Mouse (Mus musculus): ENCODE results near the gene Taf4. TPM values are rescaled to one million over a fixed set of nuclear protein-coding genes. Genes with fewer than 3 reads are reported as not detected.

The Taf4 gene
- polyA plus RNA-seq, 2 experiments = 3.9 to 15.2 TPM

DNA sequence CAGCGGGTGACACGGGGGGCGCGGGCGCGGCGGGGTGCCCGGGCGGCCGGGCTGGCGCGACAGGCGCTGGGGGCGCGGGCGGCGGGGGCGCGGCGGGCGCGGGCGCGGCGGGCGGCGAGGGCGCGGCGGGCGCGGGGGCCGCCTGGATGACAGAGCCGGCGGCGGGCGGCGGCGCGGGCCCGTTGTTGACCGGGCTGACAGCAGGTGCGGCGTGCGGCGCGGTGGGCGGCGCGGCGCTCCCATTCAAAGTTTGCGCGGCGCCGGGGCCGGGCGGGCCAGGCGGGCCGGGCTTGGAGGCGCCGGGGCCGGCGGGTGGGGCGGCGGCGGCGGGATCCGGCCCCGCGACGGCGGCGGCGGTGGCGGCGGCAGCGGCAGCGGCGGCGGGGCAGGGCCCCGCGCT is 595 bp downstream of the Taf4 start:
- DNase-seq (ENCODE audit: low spot score) (no peak), ATAC-seq (ENCODE audit: low FRiP score, low read depth) (no peak)
- Histone ChIP-seq H3K4me3 (replicated peaks; ENCODE audit: low read length) (peak overlapping the region; percentile 77), H3K27ac (replicated peaks; ENCODE audit: low read depth, low read length) (peak overlapping the region; percentile 94; the same call in 1 of the 2 replicates), H3K36me3 (ENCODE audit: control insufficient read depth, insufficient read depth, low read length) (no peaks in the 10 kb centered on the region), H3K9ac (ENCODE audit: low read depth, low read length, severe bottlenecking) (peak overlapping the region; percentile 96; the same call in 1 of the 2 replicates), H3K9me3 (ENCODE audit: control insufficient read depth, low read length) (no peaks in the 10 kb centered on the region), H3K4me2 (replicated peaks; ENCODE audit: low read depth, low read length, severe bottlenecking) (peak overlapping the region; percentile 93; the same call in 1 of the 2 replicates), H3K4me1 (ENCODE audit: control insufficient read depth, insufficient read depth, low read length) (peaks cover 25% of the 10 kb centered on the region), H3K27me3 (ENCODE audit: control insufficient read depth, insufficient read depth, low read length) (no peaks in the 10 kb centered on the region)
- no peak for TF ChIP-seq POLR2A (IDR thresholded peaks at IDR 0.05; ENCODE audit: borderline replicate concordance, extremely low read depth, insufficient read depth, insufficient read length)
- WGBS = 6% methylated on average over 7 of the region's 82 CpGs

GRCm38 (mm10) chr2:179974651-179975471 is 1.6 kb downstream of the Taf4 start:
- H3K9ac ChIP-seq (ENCODE audit: low read depth, low read length, severe bottlenecking) = peak overlapping the region; percentile 64
- 4% methylated on average over 38 of the region's 45 CpGs for WGBS
- no peak for ATAC-seq (ENCODE audit: low FRiP score, low read depth)
- no peak for TF ChIP-seq POLR2A (IDR thresholded peaks at IDR 0.05; ENCODE audit: borderline replicate concordance, extremely low read depth, insufficient read depth, insufficient read length)
- H3K4me3 ChIP-seq (replicated peaks; ENCODE audit: low read length) = peak overlapping the region; percentile 58
- peak overlapping the region; percentile 93 for H3K4me2 ChIP-seq (replicated peaks; ENCODE audit: low read depth, low read length, severe bottlenecking)
- H3K27ac ChIP-seq (replicated peaks; ENCODE audit: low read depth, low read length) = no peak overlapping the region
- no peaks in the 10 kb centered on the region for H3K36me3 ChIP-seq (ENCODE audit: control insufficient read depth, insufficient read depth, low read length)
- H3K27me3 ChIP-seq (ENCODE audit: control insufficient read depth, insufficient read depth, low read length) = no peaks in the 10 kb centered on the region
- H3K9me3 ChIP-seq (ENCODE audit: control insufficient read depth, low read length) = no peaks in the 10 kb centered on the region
- no peak for DNase-seq (ENCODE audit: low spot score)
- peaks cover 23% of the 10 kb centered on the region for H3K4me1 ChIP-seq (ENCODE audit: control insufficient read depth, insufficient read depth, low read length)

GRCm38 (mm10) chr2:179973871-179974628 is 2.4 kb downstream of the Taf4 start:
- WGBS = 39% methylated on average over 8 of the region's 8 CpGs
- H3K4me1 ChIP-seq (ENCODE audit: control insufficient read depth, insufficient read depth, low read length) = peaks cover 22% of the 10 kb centered on the region
- ATAC-seq (ENCODE audit: low FRiP score, low read depth) (no peak), DNase-seq (ENCODE audit: low spot score) (no peak)
- peak overlapping the region; percentile 64; the same call in 1 of the 2 replicates for H3K9ac ChIP-seq (ENCODE audit: low read depth, low read length, severe bottlenecking)
- no peaks in the 10 kb centered on the region for H3K36me3 ChIP-seq (ENCODE audit: control insufficient read depth, insufficient read depth, low read length)
- H3K27ac ChIP-seq (replicated peaks; ENCODE audit: low read depth, low read length) = no peak overlapping the region
- no peaks in the 10 kb centered on the region for H3K27me3 ChIP-seq (ENCODE audit: control insufficient read depth, insufficient read depth, low read length)
- H3K4me2 ChIP-seq (replicated peaks; ENCODE audit: low read depth, low read length, severe bottlenecking) = peak overlapping the region; percentile 93
- H3K9me3 ChIP-seq (ENCODE audit: control insufficient read depth, low read length) = no peaks in the 10 kb centered on the region
- H3K4me3 ChIP-seq (replicated peaks; ENCODE audit: low read length) = peak overlapping the region; percentile 58
- TF ChIP-seq POLR2A (IDR thresholded peaks at IDR 0.05; ENCODE audit: borderline replicate concordance, extremely low read depth, insufficient read depth, insufficient read length) = no peak

DNA sequence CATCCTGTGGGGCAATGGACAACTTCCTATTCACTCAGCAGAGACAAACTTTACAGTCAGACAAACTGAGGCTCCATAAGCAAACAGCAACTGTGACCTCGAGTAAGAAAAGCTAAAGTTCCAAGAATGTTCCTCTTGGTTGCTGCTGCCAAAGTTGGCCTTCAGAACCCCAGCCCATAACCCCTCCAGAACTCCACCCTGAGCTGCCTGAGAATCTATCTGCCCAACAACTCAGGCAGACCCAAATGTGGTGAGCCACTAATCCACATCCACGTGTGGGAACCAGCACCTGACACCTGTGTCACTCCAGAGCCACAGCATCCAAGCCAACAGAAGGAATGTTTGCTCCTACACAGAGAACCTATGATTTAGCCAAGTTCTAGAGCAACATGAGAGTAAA is 4.0 kb downstream of the Taf4 start:
- Histone ChIP-seq H3K4me3 (replicated peaks; ENCODE audit: low read length) (no peak overlapping the region), H3K4me2 (replicated peaks; ENCODE audit: low read depth, low read length, severe bottlenecking) (no peak overlapping the region), H3K27me3 (ENCODE audit: control insufficient read depth, insufficient read depth, low read length) (no peaks in the 10 kb centered on the region), H3K9ac (ENCODE audit: low read depth, low read length, severe bottlenecking) (no peak overlapping the region), H3K27ac (replicated peaks; ENCODE audit: low read depth, low read length) (no peak overlapping the region), H3K9me3 (ENCODE audit: control insufficient read depth, low read length) (no peaks in the 10 kb centered on the region), H3K36me3 (ENCODE audit: control insufficient read depth, insufficient read depth, low read length) (no peaks in the 10 kb centered on the region), H3K4me1 (ENCODE audit: control insufficient read depth, insufficient read depth, low read length) (peaks cover 15% of the 10 kb centered on the region)
- no peak for TF ChIP-seq POLR2A (IDR thresholded peaks at IDR 0.05; ENCODE audit: borderline replicate concordance, extremely low read depth, insufficient read depth, insufficient read length)
- 57% methylated on average over 2 of the region's 2 CpGs for WGBS
- ATAC-seq (ENCODE audit: low FRiP score, low read depth) (no peak), DNase-seq (ENCODE audit: low spot score) (no peak)

DNA sequence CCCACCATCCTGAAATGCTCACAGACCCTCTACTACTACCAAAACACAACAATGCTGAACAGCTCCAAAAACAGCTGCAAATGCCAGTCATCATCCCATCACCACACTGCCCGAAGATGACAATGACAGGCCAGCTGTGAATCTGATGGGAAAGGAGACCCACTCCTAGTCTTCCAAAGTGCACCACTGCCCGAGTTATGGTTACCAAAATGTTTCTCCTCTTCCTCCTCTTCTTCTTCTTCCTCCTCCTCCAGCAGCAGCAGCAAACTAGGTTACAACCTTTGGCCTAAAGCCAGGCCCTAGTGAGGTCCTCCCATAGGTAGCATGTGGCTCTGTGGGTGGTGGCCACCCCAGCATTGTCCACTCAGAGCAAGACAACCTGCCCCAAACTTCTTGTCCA is 4.6 kb downstream of the Taf4 start:
- H3K36me3 ChIP-seq (ENCODE audit: control insufficient read depth, insufficient read depth, low read length) = no peaks in the 10 kb centered on the region
- no peak overlapping the region for H3K9ac ChIP-seq (ENCODE audit: low read depth, low read length, severe bottlenecking)
- no peaks in the 10 kb centered on the region for H3K9me3 ChIP-seq (ENCODE audit: control insufficient read depth, low read length)
- ATAC-seq (ENCODE audit: low FRiP score, low read depth) (no peak), DNase-seq (ENCODE audit: low spot score) (no peak)
- H3K4me1 ChIP-seq (ENCODE audit: control insufficient read depth, insufficient read depth, low read length) = peaks cover 20% of the 10 kb centered on the region
- TF ChIP-seq POLR2A (IDR thresholded peaks at IDR 0.05; ENCODE audit: borderline replicate concordance, extremely low read depth, insufficient read depth, insufficient read length) = no peak
- no peak overlapping the region for H3K4me2 ChIP-seq (replicated peaks; ENCODE audit: low read depth, low read length, severe bottlenecking)
- H3K4me3 ChIP-seq (replicated peaks; ENCODE audit: low read length) = no peak overlapping the region
- no peak overlapping the region for H3K27ac ChIP-seq (replicated peaks; ENCODE audit: low read depth, low read length)
- no peaks in the 10 kb centered on the region for H3K27me3 ChIP-seq (ENCODE audit: control insufficient read depth, insufficient read depth, low read length)
- 94% methylated on average over 2 of the region's 2 CpGs for WGBS
